Mouse (Mus musculus) cerebellum, adult 2 months (tissue): ENCODE data around the gene Diras2. TPM values are rescaled to one million over a fixed set of nuclear protein-coding genes. Genes with fewer than 3 reads are reported as not detected.

Source experiments
- DNase-seq, 2 experiments: peaks; one replicate each; pipeline ENCODE4 v3.0.0; 2021
- H3K27ac ChIP-seq: fragments of 200-500 bp; 2 replicates; pipeline ENCODE4 v1.5.1; 2012; ENCODE audit warnings: low read length, control low read depth, inconsistent platforms; ENCODE audit not compliant: insufficient read depth
- H3K27me3 ChIP-seq: fragments of 200-500 bp; 2 replicates; pipeline ENCODE4 v1.6.1; 2012; ENCODE audit warnings: inconsistent platforms, mild to moderate bottlenecking, low read length, moderate library complexity; ENCODE audit not compliant: control insufficient read depth, insufficient read depth
- H3K4me1 ChIP-seq: fragments of 200-500 bp; 2 replicates; pipeline ENCODE4 v1.6.1; 2011; ENCODE audit warnings: low read length; ENCODE audit not compliant: control insufficient read depth, insufficient read depth
- H3K4me3 ChIP-seq: fragments of 200-500 bp; replicated peaks from 2 replicates; pipeline ENCODE3; 2011; ENCODE audit warnings: mild to moderate bottlenecking, low read depth, low read length, control low read depth; ENCODE audit not compliant: insufficient read depth
- CTCF ChIP-seq: fragments of 200-500 bp; IDR thresholded peaks from 2 replicates; pipeline ENCODE4 v1.5.1; 2011; ENCODE audit warnings: low read depth, mild to moderate bottlenecking, control low read depth, low read length, moderate library complexity, borderline replicate concordance; ENCODE audit not compliant: insufficient read depth
- POLR2A ChIP-seq: fragments of 200-500 bp; IDR thresholded peaks from 2 replicates; pipeline ENCODE4 v1.6.1; 2011; ENCODE audit warnings: low read length, control low read depth, borderline replicate concordance; ENCODE audit not compliant: insufficient read depth
- WGBS: fragments of 180-500 bp; shearing (Covaris S2); methylation state at CpG from one replicate; pipeline ENCODE4 v1.1.7; 2018; 5-methylcytosine and 5-hydroxymethylcytosine counted together
- polyA plus RNA-seq: library from polyadenylated mRNA; depleted of rRNA; stranded (reverse); fragments of >200 nt; gene quantifications from 2 replicates; pipeline ENCODE4 v1.2.3, GENCODE M21; 2012

Gene Diras2
- polyA plus RNA-seq, 1 experiment, result 241 TPM

DNA sequence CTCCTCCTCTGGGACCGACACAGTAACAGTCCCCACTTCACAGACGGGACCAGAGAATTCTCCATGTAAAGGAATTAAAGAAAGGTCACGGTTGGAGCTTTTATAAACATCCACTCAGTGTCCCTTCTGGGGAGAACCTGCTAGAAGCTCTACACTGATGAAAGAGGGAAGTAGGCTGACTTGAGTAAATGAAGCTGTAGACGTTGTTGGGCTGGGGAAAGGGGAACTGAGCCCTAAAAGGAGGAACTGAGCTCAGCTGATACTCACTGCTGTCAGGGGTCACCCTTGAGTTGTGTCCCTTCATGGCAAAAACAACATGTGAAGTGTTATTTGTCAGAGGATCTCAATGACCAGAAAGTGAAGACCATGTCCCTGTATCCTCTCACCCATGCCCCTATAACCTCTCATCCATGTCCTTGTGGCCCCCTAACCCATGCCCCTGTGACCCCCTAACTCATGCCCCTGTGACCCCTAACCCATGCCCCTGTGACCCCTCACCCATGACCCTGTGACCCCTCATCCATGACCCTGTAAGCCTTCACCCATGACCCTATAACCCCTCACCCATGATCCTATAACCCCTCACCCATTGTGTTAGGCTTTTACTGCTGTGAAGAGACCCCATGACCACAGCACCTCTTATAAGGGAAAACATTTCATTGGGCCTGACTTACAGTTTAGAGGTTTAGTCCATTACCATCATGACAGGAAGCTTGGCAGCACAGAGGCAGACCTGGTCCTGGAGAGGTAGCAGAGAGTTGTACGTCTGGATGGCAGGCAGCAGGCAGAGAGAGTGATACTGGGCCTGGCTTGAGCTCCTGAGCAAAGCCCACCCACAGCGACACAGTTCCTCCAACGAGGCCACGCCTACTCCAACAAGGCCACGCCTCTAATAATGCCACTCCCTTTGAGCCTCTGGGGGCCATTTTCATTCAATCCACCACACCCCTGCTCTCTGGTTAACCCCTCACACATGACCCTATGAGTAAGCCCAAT lies 41.7 kb upstream of the Diras2 start:
- H3K27ac ChIP-seq, result no peak overlapping the region
- TF ChIP-seq POLR2A (no peak), CTCF (no peak)
- no peak overlapping the region for H3K4me3 ChIP-seq
- no peaks in the 10 kb centered on the region for H3K4me1 ChIP-seq
- WGBS, result 82% methylated on average over 9 of the region's 9 CpGs
- DNase-seq, result no peak
- no peaks in the 10 kb centered on the region for H3K27me3 ChIP-seq

DNA sequence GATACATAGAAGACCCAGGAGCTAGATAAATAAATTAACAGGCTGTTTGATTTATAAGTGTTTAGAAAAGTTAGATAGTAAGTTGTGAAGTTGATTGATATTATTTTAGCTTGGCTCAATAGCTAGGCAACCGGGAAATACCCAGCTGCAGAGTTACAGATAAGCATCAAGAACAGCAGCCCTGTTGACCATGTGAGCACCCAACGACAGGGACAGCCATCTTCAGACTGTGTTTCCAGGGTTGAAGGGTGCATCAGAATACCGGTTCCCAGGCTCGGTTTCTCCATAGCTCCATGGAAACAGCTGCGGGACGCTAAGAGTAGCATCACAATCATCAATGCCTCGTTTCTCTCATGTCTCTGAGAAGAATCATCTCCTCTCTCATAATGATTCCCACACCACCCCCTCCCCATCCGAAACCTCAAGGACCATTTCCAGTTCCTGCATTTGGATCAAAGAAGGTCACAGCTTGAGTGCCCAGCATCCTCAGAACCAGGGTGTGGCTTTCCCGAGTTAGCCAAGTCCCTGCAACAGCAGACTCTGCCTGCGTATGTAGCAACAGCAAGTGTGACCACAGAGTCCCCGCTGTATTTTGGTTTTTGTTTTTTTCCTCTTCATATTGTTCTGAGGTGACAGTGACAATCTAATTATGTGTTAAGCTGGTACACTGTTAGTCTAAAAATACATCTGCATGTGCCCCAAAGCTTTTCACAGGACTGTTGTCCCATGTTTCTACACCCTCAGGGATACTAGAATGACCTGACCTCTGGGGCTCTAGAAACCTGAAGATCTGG lies 40.7 kb upstream of the Diras2 start:
- no peaks in the 10 kb centered on the region; the same call in 1 of the 2 replicates for H3K27me3 ChIP-seq
- 57% methylated on average over 11 of the region's 11 CpGs for WGBS

DNA sequence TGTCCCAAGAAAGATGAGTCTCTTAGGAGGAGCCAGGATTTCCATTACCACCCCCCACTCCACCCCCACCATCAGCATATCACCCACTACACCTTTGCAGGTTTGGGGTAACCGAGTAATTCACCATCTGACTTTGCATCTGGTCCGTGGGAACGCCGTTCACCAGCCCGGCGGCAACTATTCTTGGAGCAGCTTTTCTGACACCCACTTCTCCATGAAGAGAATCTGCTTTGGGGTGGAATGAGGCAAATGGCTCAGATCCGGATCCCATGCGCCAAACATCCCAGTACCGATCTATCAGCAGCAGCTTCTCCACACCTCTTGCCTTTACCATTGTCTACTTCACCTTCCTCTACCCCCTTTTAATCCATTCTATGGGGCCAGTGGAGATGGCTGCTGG lies 39.2 kb upstream of the Diras2 start:
- WGBS, result 91% methylated on average over 9 of the region's 9 CpGs
- TF ChIP-seq POLR2A (no peak), CTCF (no peak)
- no peak overlapping the region for H3K4me3 ChIP-seq
- H3K27ac ChIP-seq, result no peak overlapping the region
- H3K27me3 ChIP-seq, result no peaks in the 10 kb centered on the region; the same call in 1 of the 2 replicates
- DNase-seq, result no peak
- H3K4me1 ChIP-seq, result no peaks in the 10 kb centered on the region

More for the DNA sequence above, 40.7 kb upstream of the Diras2 start:
- no peak overlapping the region for H3K4me3 ChIP-seq
- TF ChIP-seq POLR2A, result no peak
- TF ChIP-seq CTCF, result no peak
- no peak for DNase-seq
- no peaks in the 10 kb centered on the region for H3K4me1 ChIP-seq
- H3K27ac ChIP-seq, result no peak overlapping the region

DNA sequence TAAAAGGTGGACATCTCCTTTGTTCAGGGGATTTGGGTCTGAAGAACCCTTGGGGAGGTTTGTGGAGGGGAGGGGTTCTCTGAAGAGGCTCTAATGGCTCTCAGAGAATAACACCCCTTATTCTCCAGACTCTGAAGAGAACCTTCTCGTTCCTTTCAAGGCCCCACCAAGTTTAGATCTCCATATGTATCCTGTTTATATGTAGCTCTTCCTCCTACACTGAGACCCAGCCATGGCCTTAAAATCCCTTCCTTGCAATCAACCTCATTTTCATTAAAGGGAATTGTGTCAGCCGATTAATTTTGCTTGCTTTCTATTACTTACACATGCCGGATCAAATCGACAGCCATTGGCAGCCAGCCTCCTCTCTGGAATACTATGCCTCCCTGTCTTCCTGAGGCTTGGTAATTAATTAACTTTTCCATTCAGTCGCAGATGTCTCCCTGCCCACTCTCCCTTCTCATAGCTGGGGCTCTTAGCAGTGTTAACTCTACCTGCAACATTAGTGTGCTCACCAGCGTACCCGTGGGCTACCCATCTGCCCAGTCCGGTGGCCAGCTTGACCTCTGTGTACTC lies 38.2 kb upstream of the Diras2 start:
- WGBS, result 43% methylated on average over 8 of the region's 8 CpGs
- no peak for TF ChIP-seq CTCF
- TF ChIP-seq POLR2A, result no peak
- H3K27ac ChIP-seq, result no peak overlapping the region
- H3K4me3 ChIP-seq, result no peak overlapping the region
- H3K4me1 ChIP-seq, result no peaks in the 10 kb centered on the region
- H3K27me3 ChIP-seq, result no peaks in the 10 kb centered on the region; the same call in 1 of the 2 replicates
- DNase-seq, result no peak

DNA sequence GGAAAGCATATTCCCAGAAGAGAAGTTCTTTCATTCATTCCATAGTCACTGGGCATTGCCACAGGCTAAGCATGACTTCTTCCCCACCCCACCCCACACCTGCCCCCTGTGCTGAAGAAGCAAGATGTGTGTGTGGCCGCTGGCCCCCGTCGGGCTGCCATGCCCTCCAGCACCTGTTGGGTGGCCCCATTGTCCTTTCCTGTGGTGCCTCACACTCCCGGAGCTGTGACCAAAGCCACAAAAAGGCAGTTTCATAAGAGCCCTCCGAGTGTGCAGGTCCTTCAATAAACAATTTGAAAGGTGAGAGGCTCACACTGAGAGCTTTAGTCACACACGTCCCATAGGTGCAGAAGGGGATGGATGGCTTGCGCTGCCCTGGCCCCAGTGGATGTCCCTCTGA lies 35.7 kb upstream of the Diras2 start:
- no peak overlapping the region for H3K4me3 ChIP-seq

DNA sequence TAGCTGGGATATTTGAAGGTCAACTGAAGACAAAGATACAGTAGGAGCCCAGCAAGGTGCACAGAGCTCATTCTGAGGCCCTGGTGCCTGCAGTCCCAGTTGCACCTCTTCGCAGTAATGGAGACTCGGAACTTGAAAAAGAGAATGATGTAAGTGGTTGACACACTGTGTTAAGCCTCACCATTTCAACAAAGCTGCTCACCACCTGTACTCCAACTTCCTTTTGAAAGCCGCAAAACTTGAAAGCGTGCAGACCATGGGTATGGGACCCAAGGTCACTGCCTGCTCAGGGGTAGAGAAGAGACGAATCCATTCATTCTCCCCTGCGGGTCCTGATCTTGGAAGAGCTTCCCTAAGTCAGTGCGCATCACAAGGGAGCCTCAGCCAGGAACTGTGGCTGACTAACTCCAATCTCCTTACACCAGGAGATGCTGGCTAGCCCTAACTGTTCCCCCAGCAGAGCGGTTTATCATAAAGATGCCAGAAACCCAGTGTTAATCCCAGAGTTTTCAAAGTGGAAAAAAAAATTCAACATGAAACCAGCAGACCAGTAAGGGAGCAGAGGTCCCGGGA lies 35.2 kb upstream of the Diras2 start:
- no peak overlapping the region for H3K27ac ChIP-seq
- no peak overlapping the region for H3K4me3 ChIP-seq
- WGBS, result 91% methylated on average over 9 of the region's 9 CpGs
- no peak for DNase-seq
- H3K27me3 ChIP-seq, result no peaks in the 10 kb centered on the region; the same call in 1 of the 2 replicates
- H3K4me1 ChIP-seq, result no peaks in the 10 kb centered on the region
- TF ChIP-seq CTCF, result no peak
- TF ChIP-seq POLR2A, result no peak

More for the DNA sequence above, 35.7 kb upstream of the Diras2 start:
- Histone ChIP-seq H3K4me1 (no peaks in the 10 kb centered on the region), H3K27me3 (no peaks in the 10 kb centered on the region; the same call in 1 of the 2 replicates), H3K27ac (no peak overlapping the region)
- TF ChIP-seq POLR2A, result no peak
- no peak for TF ChIP-seq CTCF
- WGBS, result 77% methylated on average over 7 of the region's 7 CpGs
- no peak for DNase-seq

DNA sequence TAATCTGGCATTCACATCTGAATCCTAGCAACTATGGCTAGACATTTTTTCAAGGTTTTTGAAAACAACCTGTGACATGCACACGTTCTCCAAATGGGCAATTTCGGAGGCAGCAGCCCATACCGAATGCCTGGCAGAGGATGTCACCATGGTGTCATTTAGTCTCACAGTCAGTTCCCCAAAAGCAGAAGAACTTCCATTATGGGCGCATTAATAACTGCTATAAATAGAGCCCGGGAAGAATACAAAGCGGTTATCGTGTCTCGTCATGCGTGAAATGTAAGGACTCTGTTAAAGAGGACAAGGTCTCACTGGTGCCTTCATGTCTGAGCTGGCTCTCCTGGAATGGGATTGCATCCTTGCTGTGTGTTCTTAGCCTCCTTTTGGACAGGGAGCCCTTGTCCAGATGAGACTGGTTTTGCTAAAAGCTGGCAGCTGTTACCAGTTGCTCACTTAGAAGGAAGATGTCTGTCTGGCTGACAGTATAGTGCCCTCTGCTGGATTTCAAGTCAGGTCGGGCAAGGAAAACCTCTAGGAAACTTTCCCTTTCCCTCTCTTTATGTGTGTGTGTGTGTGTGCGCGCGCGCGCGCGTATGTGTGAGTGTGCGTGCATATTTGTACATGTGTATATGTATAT lies 34.1 kb upstream of the Diras2 start:
- no peak for TF ChIP-seq POLR2A
- TF ChIP-seq CTCF, result peak; percentile 40
- Histone ChIP-seq H3K27ac (no peak overlapping the region), H3K27me3 (no peaks in the 10 kb centered on the region; the same call in 1 of the 2 replicates), H3K4me1 (no peaks in the 10 kb centered on the region), H3K4me3 (no peak overlapping the region)
- 45% methylated on average over 18 of the region's 18 CpGs for WGBS
- DNase-seq, result peak; percentile 26 to 29
